Mouse (Mus musculus) CH12F3 (cell line): Measurements from ENCODE around the gene Cdkn1c.

ENCODE experiments used
- in situ Hi-C: fragments of 300-500 bp; cut with MboI; formaldehyde crosslinking; loops from 2 replicates; pipeline ENCODE4 v1.14.3; 2020; ENCODE audit warnings: low sequenced_read_pairs

The Cdkn1c gene

DNA sequence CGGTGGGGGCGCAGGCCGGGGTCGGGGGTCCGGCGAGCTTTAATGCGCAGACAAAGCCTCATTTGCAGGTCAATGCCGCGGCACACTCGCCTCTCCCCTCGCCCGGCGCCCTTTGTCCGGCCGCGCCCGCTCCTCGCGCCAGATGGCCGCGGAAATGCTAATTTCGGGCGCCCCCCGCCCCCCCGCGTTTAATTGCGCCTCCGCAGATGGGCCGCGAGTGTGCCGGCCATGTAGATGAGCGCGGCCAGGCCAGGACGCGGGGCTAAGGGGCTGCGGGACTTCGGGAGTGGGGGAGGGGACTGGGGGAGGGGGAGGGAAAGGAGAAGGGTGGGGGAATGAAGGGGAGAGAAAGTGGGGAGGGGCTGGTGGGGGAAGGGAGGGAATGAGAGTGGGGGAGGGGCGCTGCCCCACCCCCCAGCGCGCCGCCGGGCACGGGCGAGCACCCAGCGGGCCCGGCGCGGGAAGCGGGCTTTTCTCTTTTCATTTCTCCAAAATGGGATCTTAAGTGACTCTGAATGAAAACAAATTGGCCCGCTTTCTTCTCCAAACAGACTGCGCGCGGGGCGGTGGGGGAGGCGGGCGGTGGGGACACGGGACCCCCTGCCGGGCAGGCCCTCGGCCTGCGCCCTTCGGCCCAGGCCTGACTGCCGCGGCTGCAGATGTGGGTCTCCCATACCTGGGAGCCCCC, 22.8 kb downstream of the Cdkn1c start:
- in situ Hi-C loops, result no loop called here

DNA sequence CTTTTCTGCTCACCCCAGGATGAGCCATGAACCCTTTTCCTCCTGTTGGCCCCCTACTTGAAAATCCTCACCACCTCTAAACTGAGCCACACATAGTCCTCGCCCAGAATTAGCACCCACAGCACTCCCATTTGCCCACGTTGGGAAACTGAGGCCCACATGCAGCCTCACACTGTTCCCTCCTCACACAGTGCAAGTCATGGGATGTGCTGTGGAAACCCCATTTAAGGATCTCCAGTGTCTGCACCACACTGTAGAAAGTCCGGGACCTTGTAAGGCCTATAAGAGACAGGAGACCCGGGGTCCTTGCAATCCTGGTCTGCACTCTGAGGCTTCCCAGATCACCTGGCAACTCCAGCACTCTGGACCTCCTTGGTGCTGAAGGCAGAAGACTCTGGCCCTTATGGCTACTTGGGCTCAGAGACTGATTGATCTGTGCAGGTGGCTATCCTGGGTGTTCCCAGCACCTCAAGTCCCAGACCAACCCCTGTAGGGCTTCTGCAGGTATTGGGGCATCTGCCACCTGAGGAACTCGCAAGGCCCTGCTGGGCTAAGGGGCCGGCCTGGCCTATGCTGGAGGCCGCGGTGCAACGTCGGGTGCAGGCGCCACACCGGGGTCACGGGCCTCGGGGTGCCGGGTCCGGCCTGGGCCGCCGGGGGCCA, 23.5 kb downstream of the Cdkn1c start:
- in situ Hi-C loops, result no loop called here

DNA sequence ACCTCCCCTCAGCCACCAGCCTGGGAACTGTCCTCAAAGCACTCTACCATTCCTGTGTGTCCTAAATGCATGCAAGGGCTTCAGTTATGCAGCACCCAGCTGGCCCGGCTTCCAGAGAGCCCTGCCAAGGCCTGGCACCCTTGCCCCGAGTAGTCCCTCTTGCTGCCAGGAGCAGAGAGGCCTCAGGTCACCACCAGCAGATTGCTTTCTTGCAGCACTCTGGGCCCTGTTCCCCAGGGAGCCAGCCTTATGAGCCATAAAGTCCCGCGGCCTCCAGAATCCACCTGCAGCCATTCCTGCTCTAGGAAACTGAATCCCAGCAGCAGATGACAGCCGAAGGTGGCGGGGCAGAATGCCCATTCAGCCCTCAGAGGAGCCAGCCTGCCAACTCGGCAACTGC, 27.5 kb downstream of the Cdkn1c start:
- in situ Hi-C loops, result no loop called here

DNA sequence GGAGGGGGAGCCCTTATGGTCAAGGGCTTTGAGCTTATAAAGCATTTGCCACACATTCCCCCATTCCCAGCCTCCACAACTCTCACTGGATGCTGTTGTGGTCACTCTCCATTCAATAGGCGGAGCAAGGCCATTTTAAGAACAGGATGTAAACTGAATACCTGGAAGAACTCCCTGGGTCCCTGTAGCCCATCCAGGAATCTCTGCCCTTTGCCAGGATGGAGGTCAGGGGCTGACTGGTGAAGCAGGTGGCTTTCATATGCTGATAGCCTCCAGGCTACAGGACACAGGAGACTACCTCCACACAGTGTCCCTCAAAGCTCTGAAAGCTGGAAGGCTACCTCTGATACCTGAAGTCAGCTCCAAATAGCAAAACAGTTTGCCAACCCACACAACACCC, 28.2 kb downstream of the Cdkn1c start:
- in situ Hi-C loops, result no loop called here

DNA sequence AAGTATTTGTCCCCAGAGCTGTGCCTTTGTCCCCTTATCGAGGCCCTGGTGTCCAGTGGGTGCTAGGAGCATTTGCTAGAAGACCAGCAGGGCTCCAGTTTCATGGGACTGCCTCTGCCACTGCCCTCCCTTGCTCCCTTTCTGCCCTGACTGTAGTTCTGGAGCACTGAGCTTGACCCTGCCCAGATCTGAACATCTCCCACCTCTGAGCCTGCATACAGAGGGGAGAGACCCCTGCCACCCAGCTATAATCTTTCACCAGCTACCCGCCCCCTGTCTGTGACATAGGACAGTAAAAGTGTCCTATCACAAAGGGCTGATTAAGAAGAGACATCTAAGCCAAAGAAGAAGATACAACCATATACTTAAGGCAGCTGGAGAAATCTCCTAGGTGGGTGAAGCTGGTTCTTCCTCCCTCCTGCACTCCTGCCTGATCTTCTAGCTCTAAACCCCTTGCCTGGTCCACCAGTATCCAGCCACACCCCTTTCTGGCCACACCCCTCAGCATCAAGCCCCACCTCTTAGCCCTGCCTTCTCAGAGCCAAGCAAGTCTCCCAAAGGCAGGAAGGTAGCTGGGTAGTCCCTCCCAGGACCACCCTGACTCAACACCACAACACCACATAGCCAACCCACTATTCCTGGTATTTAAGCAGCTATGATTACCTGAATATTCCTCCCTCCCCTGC, 31.9 kb downstream of the Cdkn1c start:
- in situ Hi-C loops, result no loop called here

DNA sequence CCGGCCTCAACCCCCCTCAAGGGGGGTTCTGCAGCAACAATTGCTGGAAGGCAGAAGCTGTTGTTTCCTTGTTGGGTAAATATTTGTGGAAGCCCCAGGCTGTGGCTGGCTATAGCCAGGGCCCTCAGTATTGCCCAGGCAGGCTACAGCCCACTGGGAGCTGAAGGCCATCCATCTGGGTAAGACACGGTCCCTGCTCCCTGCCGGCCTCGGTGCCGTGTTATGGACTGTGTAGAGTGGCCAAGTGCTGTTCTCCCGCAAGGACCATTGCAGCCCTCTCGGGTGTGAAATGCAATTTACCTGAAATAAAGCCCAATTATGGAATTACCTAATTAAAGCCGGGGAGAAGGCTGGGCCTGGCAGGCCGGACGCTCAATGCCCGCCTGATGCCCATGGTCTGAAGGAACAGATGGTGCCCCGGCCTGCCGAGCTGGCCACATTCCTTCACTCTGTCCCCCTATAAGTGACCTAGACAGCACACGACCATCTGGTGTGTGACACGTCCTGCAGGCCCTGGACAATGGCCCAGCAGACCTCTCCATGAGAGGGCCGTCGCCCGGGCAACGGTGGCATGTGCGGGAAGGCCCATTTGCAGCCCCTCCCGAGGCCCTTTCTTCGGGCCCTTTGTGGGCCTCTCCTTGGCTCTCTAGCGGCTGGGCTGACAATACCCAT, 32.6 kb downstream of the Cdkn1c start:
- in situ Hi-C loops, result no loop called here

DNA sequence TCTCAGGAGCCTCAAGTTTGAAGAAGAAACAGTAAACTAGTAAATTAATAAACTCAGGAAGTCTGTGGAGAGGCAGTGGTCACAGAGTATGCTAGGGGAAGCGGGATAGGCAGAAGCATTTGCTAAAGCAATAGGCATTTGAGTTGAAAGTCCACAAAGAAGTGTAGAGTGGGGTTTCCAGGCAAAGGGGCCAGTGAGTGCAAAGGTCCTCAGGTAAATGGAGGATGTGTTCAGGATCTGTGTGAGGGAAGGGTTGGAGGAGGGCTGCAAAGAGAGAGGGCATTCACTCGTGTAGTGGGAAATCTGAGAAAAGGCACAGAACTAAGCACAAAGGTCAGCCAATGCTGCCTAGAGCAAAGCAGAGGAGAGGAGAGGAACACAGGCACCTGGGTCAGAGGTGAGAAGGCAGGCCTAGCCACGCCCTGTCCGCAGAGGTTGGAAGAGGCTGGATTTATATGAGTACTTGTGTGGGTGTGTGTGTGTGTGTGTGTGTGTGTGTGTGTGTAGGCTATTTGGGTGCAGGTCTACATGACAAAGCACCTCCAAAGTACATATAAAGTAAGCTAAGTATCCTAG, 41.2 kb downstream of the Cdkn1c start:
- in situ Hi-C loops, result no loop called here

DNA sequence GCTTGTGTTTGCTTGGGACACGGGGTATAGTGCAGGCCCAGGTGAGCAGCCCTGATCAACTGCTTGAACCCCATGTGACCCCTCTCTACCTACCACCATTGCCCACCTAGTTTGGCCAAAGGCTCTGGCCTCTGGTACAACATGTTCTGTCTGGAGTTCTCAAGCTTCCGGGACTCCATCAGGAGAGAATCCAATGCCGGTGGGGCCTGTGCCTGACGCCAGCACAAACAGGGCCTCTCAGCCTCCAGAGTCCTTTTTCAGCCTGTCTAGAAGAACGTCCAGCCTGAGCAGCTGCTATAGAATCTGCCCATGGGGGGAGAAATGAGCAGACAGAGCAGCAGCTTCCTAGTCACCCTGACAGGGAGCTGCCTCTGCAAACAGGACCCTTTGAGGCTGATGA, 43.0 kb downstream of the Cdkn1c start:
- in situ Hi-C loops, result no loop called here

DNA sequence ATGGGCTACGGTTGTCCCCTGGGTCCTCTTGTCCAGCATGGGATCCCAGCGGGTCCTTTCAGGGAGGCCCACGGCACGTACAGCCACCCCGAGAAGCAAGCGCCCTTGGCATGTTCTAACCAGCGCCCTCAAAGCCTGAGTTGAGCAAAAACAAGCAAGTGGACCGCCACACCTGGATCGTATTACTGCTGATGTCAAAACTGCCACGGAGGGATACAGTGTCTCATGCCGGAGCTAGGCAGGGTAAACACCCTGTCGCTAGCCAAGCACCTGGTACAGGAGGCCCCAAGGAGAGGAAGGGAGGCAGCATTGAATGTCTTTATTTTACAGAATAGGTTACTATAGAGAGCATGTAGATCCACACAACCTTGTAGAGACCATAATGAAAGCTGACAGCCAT, 44.4 kb downstream of the Cdkn1c start:
- in situ Hi-C loops, result no loop called here

DNA sequence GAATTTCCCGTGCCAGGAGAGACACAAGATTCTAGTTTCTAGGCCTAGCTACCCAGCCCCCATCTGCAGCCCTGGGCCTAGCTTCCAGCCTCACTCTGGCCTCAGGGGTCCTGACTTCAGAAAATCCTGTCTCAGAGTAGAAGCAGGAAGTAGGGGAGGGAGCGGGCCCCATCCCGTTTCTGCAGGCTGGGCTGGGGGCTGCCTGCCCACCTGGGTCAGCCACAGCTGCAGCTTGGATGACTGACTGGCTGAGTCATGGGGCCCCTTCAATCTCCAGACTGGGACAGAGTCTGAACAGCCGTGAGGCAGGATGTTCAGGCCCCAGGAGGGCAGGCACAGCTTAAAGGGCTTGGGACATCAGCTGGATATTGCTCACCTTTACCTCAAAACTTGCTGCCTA, 45.8 kb downstream of the Cdkn1c start:
- in situ Hi-C loops, result no loop called here

DNA sequence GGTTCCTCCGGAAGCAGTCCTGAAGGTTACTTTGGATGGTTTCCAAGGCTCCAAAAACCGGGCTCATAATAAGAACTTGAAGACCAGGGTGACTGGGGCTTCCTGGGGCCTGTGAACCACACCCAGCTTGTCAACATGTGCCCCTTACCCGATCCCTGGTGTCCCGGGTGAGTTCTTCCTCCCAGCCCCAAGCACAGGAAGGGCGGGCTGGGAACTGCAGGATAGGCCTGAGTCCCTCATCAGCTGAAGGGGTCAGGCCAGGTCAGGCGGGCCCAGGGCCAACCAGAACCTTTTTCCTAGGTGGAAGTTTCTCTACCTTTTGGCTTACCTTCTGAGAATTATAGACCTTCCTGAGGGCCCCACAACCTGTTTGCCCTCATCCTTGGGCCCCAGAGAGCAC, 48.2 kb downstream of the Cdkn1c start:
- in situ Hi-C loops, result no loop called here

DNA sequence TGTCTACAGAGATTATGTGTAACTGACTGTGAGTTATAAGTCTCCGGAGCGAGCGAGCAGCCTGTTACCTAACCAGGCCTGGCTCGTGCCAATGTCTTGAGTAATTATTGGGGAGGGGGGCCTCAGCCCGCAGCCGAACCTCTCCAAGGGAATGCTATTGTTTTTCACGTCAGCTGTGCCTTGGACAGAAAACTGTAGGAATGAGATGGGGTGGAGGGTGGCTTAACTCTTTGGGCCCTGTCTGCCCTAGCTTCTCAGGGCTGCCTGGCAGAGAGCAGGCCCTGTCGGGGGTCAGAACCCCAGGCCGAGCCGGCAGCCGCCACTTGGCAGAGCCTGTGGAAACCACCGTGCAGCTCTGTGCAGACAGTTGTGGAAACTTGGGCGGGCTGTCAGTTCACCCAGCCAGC, 52.2 kb downstream of the Cdkn1c start:
- in situ Hi-C loops, result no loop called here
